Mouse (Mus musculus) liver, embryonic 14.5 days (tissue): ENCODE results near the gene Tbc1d13. TPM values are rescaled to one million over a fixed set of nuclear protein-coding genes. Genes with fewer than 3 reads are reported as not detected.
"Not testable (repeated sequence)": the region's sequence is repeated elsewhere in the genome, so short reads cannot be mapped to it uniquely, and the experiment has no call there.

Experiments used
- ATAC-seq: fragments of 200-750 bp; cut with Nextera tagmentation; 2 replicates; pipeline ENCODE4 v1.8.0; 2017; ENCODE audit warnings: moderate number of reproducible peaks, mild to moderate bottlenecking, moderate library complexity; ENCODE audit not compliant: insufficient read depth
- DNase-seq, 3 experiments: peaks; one replicate each; pipeline ENCODE4 v3.0.0-alpha.2; 2012 to 2013; ENCODE audit warnings: low read depth in 3 of 3, low spot score in 3 of 3
- H3K27ac ChIP-seq: fragments of 300-500 bp; sonication (generic); 2 replicates; pipeline ENCODE4 v1.5.1; 2014; ENCODE audit warnings: moderate library complexity, mild to moderate bottlenecking, control low read depth, inconsistent platforms
- H3K27me3 ChIP-seq: fragments of 300-500 bp; sonication (generic); 2 replicates; pipeline ENCODE4 v1.6.1; 2014; ENCODE audit warnings: mild to moderate bottlenecking, low read length, moderate library complexity; ENCODE audit not compliant: control insufficient read depth, insufficient read depth
- H3K36me3 ChIP-seq: fragments of 300-500 bp; sonication (generic); replicated peaks from 2 replicates; pipeline ENCODE4 v1.6.1; 2014; ENCODE audit warnings: low read depth; ENCODE audit not compliant: control insufficient read depth, insufficient read depth
- H3K4me1 ChIP-seq, 2 experiments: fragments of 200-500 bp in 1 of 2; fragments of 300-500 bp in 1 of 2; sonication (generic) in 1 of 2; replicated peaks; 2 replicates each; pipeline ENCODE4 v1.6.1; 2012 to 2014; ENCODE audit warnings: antibody characterized with exemption in 1 of 2, inconsistent platforms in 1 of 2, low read length in 1 of 2; ENCODE audit not compliant: control insufficient read depth in 2 of 2, insufficient read depth in 2 of 2
- H3K4me2 ChIP-seq: fragments of 300-500 bp; sonication (generic); 2 replicates; pipeline ENCODE4 v1.6.1; 2014; ENCODE audit warnings: low read depth, mild to moderate bottlenecking, control low read depth, moderate library complexity
- H3K4me3 ChIP-seq, 2 experiments: fragments of 200-500 bp in 1 of 2; fragments of 300-500 bp in 1 of 2; sonication (generic) in 1 of 2; 2 replicates each; pipeline ENCODE4 v1.5.1; 2012 to 2014; ENCODE audit warnings: low read depth in 2 of 2, low read length in 2 of 2, mild to moderate bottlenecking in 2 of 2, control low read depth in 1 of 2, inconsistent platforms in 1 of 2, moderate library complexity in 1 of 2; ENCODE audit not compliant: insufficient read depth in 1 of 2
- H3K9ac ChIP-seq: fragments of 300-500 bp; sonication (generic); replicated peaks from 2 replicates; pipeline ENCODE4 v1.6.1; 2014; ENCODE audit warnings: mild to moderate bottlenecking, control low read depth, moderate library complexity
- H3K9me3 ChIP-seq: fragments of 300-500 bp; sonication (generic); 2 replicates; pipeline ENCODE4 v1.6.1; 2016; ENCODE audit warnings: low read length, mixed read lengths; ENCODE audit not compliant: control insufficient read depth
- CTCF ChIP-seq: IDR thresholded peaks from 2 replicates; pipeline ENCODE4 v1.5.1; 2016; ENCODE audit warnings: antibody characterized with exemption, low read depth, control low read depth
- EP300 ChIP-seq: IDR thresholded peaks from 2 replicates; pipeline ENCODE4 v1.6.1; 2016; ENCODE audit warnings: antibody characterized with exemption, low read depth
- WGBS: fragments of 180-500 bp; shearing (Covaris S2); extraction: QIAGEN DNeasy Blood & Tissue Kit; methylation state at CpG from one replicate; pipeline ENCODE4 v1.1.7; 2014; ENCODE audit not compliant: insufficient replicate concordance; 5-methylcytosine and 5-hydroxymethylcytosine counted together
- polyA plus RNA-seq, 2 experiments: library from polyadenylated mRNA; depleted of rRNA in 1 of 2; stranded (reverse) in 1 of 2; unstranded in 1 of 2; fragments of >200 nt; fragmentation: Nextera tagmentation in 1 of 2; extraction: Ambion mirVana in 1 of 2; gene quantifications; 2 replicates each; pipeline versions ENCODE4 v1.2.1 to v1.2.3; 2012 to 2014

Tbc1d13 gene
- polyA plus RNA-seq, 2 experiments: 3.9 to 11.3 TPM

DNA sequence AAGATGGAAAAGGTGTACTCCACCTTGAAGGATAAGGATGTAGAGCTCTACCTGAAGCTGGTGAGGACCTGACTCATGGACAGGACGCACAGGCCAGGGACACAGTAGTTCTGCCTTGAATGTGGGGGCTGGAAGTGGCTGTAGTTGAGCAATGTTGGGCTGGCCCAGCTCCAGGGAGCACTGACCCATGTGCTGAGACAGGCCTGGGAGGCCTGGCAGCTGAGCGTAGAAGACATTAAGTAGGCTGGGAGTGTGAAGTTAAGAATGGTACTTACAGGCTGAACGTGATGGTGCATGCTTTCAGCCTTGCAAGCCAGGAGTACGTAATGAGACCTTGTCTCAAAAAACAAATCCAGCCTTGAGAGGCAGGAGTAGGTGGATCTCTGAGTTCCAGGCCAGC is 13.9 kb downstream of the Tbc1d13 start:
- Histone ChIP-seq H3K36me3 (peaks cover 15% of the 10 kb centered on the region), H3K9ac (no peak overlapping the region), H3K4me2 (no peak overlapping the region), H3K4me1 (no peaks in the 10 kb centered on the region), H3K27me3 (no peaks in the 10 kb centered on the region), H3K4me3 (no peak overlapping the region), H3K9me3 (no peaks in the 10 kb centered on the region), H3K27ac (no peak overlapping the region)
- DNase-seq: no peak
- TF ChIP-seq CTCF: no peak
- no peak for TF ChIP-seq EP300
- WGBS: 79% methylated on average over 4 of the region's 4 CpGs
- ATAC-seq: no peak

DNA sequence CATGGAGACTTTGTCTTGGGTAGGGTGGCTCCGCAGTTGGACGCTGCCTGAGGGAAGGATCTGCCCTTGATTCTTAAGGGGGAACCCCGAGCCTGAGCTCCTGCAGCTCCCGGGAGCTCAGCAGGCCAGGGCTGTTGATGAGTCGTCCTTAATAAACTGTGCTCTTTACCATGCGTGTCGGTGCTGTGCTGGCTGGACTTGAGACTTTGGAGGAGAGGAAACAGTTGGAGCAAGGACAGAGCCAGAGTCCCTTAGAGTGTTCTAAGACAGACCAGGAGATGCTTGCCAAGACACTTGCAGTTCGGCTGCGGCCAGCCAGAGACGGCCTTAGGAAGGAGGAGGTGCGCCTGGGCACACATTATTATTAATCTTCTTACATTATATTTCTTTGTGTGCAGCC is 18.3 kb downstream of the Tbc1d13 start:
- ATAC-seq (no peak), DNase-seq (no peak)
- WGBS: 77% methylated on average over 11 of the region's 11 CpGs
- H3K4me3 ChIP-seq: no peak overlapping the region
- H3K27me3 ChIP-seq: no peaks in the 10 kb centered on the region
- H3K9me3 ChIP-seq: no peaks in the 10 kb centered on the region
- no peak overlapping the region for H3K27ac ChIP-seq
- no peak for TF ChIP-seq CTCF
- no peak for TF ChIP-seq EP300
- H3K36me3 ChIP-seq: peaks cover 5% of the 10 kb centered on the region; the same call in 1 of the 2 replicates
- no peaks in the 10 kb centered on the region for H3K4me1 ChIP-seq
- H3K9ac ChIP-seq: no peak overlapping the region
- no peak overlapping the region for H3K4me2 ChIP-seq

GRCm38 (mm10) chr2:30152616-30153015 is 19.1 kb downstream of the Tbc1d13 start:
- H3K4me2 ChIP-seq: no peak overlapping the region
- TF ChIP-seq CTCF: no peak
- no peak for TF ChIP-seq EP300
- no peak for DNase-seq
- no peak overlapping the region for H3K27ac ChIP-seq
- peaks cover 2% of the 10 kb centered on the region; the same call in 1 of the 2 replicates for H3K36me3 ChIP-seq
- WGBS: 77% methylated on average over 8 of the region's 8 CpGs
- H3K9me3 ChIP-seq: no peaks in the 10 kb centered on the region
- no peaks in the 10 kb centered on the region for H3K4me1 ChIP-seq
- no peaks in the 10 kb centered on the region for H3K27me3 ChIP-seq
- no peak for ATAC-seq
- no peak overlapping the region for H3K9ac ChIP-seq
- H3K4me3 ChIP-seq: no peak overlapping the region

GRCm38 (mm10) chr2:30159871-30160270 is 26.3 kb downstream of the Tbc1d13 start:
- H3K4me3 ChIP-seq, H3K9ac ChIP-seq, H3K4me2 ChIP-seq, ATAC-seq, H3K9me3 ChIP-seq, H3K27me3 ChIP-seq, H3K27ac ChIP-seq, H3K36me3 ChIP-seq, DNase-seq, H3K4me1 ChIP-seq: not testable (repeated sequence)
- WGBS: 77% methylated on average over 5 of the region's 10 CpGs

DNA sequence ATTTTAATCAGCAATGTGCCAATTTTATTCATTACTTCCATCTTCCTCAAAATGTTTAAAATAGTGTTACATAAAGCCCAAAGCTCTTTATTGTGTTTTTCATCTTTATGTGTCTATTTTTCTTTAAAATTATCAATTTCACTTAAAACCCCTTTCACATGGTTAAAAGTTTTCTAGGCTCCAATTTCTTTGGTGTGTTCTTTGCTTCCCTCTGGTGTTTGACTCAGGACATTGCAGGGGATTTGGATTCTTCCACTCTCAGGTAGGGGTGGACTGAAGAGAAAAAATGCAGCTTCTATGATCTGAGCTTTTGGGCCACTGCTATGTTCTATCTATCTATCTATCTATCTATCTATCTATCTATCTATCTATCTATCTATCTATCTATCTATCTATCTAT is 28.3 kb downstream of the Tbc1d13 start:
- DNase-seq (peak in 2 of 3 experiments; percentile 33 to 44), ATAC-seq (no peak)
- H3K4me2 ChIP-seq: no peak overlapping the region
- H3K4me3 ChIP-seq: no peak overlapping the region
- TF ChIP-seq EP300 (0 out of 2 replicates have a peak, but pooled peaks have one; percentile 5), CTCF (peak; percentile 65)
- no peak overlapping the region for H3K9ac ChIP-seq
- H3K36me3 ChIP-seq: no peaks in the 10 kb centered on the region
- no peaks in the 10 kb centered on the region for H3K4me1 ChIP-seq
- no peak overlapping the region for H3K27ac ChIP-seq
- H3K9me3 ChIP-seq: peaks cover 7% of the 10 kb centered on the region
- no peaks in the 10 kb centered on the region for H3K27me3 ChIP-seq
